Mouse (Mus musculus) kidney, adult 2 months (tissue): ENCODE measurements around the gene Olfr819. TPM values are rescaled to one million over a fixed set of nuclear protein-coding genes. Genes with fewer than 3 reads are reported as not detected.
"Not testable (repeated sequence)": the region's sequence is repeated elsewhere in the genome, so short reads cannot be mapped to it uniquely, and the experiment has no call there.

Experiments
- DNase-seq: peaks from one replicate; pipeline ENCODE4 v3.0.0; 2021
- H3K27ac ChIP-seq: fragments of 200-500 bp; 2 replicates; pipeline ENCODE4 v1.5.1; 2012; ENCODE audit warnings: low read depth, low read length, control low read depth, inconsistent platforms; ENCODE audit not compliant: insufficient read depth
- H3K27me3 ChIP-seq: fragments of 200-500 bp; replicated peaks from 2 replicates; pipeline ENCODE4 v1.6.1; 2012; ENCODE audit warnings: mild to moderate bottlenecking, moderate library complexity, low read length, inconsistent platforms; ENCODE audit not compliant: control insufficient read depth, insufficient read depth
- H3K36me3 ChIP-seq: fragments of 200-500 bp; 2 replicates; pipeline ENCODE4 v1.6.1; 2012; ENCODE audit warnings: mild to moderate bottlenecking, moderate library complexity, low read length, inconsistent platforms; ENCODE audit not compliant: control insufficient read depth, insufficient read depth
- H3K4me1 ChIP-seq: fragments of 200-500 bp; 2 replicates; pipeline ENCODE4 v1.6.1; 2011; ENCODE audit warnings: low read length; ENCODE audit not compliant: control insufficient read depth, insufficient read depth
- H3K4me3 ChIP-seq: fragments of 200-500 bp; 2 replicates; pipeline ENCODE4 v1.5.1; 2011; ENCODE audit warnings: mild to moderate bottlenecking, low read depth, low read length, control low read depth; ENCODE audit not compliant: insufficient read depth
- CTCF ChIP-seq: fragments of 200-500 bp; conservative IDR thresholded peaks from 2 replicates; pipeline ENCODE4 v1.5.1; 2011; ENCODE audit warnings: low read depth, mild to moderate bottlenecking, control low read depth, low read length, moderate library complexity, mixed read lengths; ENCODE audit not compliant: insufficient read depth, insufficient read length
- POLR2A ChIP-seq: fragments of 200-500 bp; IDR thresholded peaks from one replicate; pipeline ENCODE4 v1.6.1; 2011; ENCODE audit warnings: low read depth, low read length, control low read depth
- WGBS: fragments of 180-500 bp; shearing (Covaris S2); methylation state at CpG from one replicate; pipeline ENCODE4 v1.1.7; 2018; 5-methylcytosine and 5-hydroxymethylcytosine counted together
- polyA plus RNA-seq: library from polyadenylated mRNA; depleted of rRNA; stranded (reverse); fragments of >200 nt; gene quantifications from 2 replicates; pipeline ENCODE4 v1.2.3, GENCODE M21; 2012; rRNA removed

Olfr819 gene
- polyA plus RNA-seq, result not detected in 2 replicates

GRCm38 (mm10) chr10:129967166-129967565 is at the start of gene Olfr819:
Gene Olfr819 (minus strand): TSS chr10:129967266.
- DNase-seq, H3K4me1 ChIP-seq, H3K27me3 ChIP-seq, H3K27ac ChIP-seq, H3K36me3 ChIP-seq, H3K4me3 ChIP-seq: not testable (repeated sequence)
- 66% methylated on average over 2 of the region's 2 CpGs for WGBS

DNA sequence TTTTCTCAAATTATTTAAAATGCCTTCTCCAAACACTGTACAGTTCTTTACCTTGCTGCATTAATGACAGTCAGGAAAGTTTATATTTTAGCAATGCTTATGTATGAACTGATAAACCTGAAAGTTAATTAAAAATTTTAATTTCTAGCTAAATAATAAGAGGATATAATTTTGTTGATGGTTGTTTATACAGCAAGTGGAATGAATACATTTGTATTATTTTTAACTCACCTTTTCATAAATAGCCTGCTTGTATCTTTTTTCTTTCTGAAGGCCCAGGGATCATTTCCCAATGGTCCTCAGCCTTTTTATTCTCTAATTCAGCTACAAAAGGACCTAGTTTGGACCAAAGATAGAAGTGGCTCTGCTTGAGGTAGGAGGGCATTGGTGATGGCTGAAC is 45.3 kb upstream of the Olfr819 start, which contains the start of gene Olfr820:
TSS of gene Olfr820 (plus strand) at position 301 of the 400 bp plus-strand sequence.
- TF ChIP-seq CTCF, result no peak
- no peak for TF ChIP-seq POLR2A
- Histone ChIP-seq H3K27ac (no peak within 1 kb of the TSS), H3K4me1 (no peaks in the 10 kb centered on the region), H3K4me3 (no peak within 1 kb of the TSS), H3K27me3 (no peaks in the 10 kb centered on the region), H3K36me3 (no peaks in the 10 kb centered on the region)
- no peak for DNase-seq

DNA sequence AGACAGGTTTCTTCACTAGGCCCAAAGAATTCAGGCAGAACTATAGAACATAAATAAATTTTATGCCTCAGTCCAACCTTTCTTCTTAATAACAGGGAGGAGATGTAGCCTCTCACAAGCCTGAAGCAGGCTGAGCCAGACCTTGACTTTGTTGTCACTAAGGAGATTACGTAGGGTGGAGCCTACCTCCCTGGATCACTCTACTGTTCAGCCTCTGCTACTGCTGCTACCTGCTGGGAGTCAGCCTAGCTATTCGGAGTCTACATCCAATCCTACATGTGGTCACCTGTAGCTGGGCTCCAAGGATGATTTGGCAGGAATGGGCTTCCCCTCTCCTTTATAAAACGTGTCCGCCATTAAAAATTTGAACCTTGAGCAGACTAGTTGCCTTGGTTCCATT is 38.3 kb upstream of the Olfr819 start:
- WGBS, result 89% methylated on average over 4 of the region's 4 CpGs
- not testable (repeated sequence) for H3K4me3 ChIP-seq, H3K27ac ChIP-seq, H3K36me3 ChIP-seq, H3K27me3 ChIP-seq, DNase-seq, H3K4me1 ChIP-seq

- H3K27ac ChIP-seq, H3K27me3 ChIP-seq, H3K4me1 ChIP-seq, DNase-seq, H3K4me3 ChIP-seq, H3K36me3 ChIP-seq: not testable (repeated sequence)
- WGBS, result 86% methylated on average over 4 of the region's 4 CpGs
These were observed 37.0 kb upstream of the Olfr819 start for GRCm38 (mm10) chr10:130004104-130004503.

GRCm38 (mm10) chr10:129984962-129985361 is 17.9 kb upstream of the Olfr819 start, which contains the start of gene Gm10310:
Gene Gm10310 (minus strand): TSS chr10:129985062.
- H3K27ac ChIP-seq, H3K4me3 ChIP-seq, H3K4me1 ChIP-seq, H3K36me3 ChIP-seq, DNase-seq, H3K27me3 ChIP-seq: not testable (repeated sequence)
- no CpG with 5 or more reads among the region's 1 CpGs for WGBS

DNA sequence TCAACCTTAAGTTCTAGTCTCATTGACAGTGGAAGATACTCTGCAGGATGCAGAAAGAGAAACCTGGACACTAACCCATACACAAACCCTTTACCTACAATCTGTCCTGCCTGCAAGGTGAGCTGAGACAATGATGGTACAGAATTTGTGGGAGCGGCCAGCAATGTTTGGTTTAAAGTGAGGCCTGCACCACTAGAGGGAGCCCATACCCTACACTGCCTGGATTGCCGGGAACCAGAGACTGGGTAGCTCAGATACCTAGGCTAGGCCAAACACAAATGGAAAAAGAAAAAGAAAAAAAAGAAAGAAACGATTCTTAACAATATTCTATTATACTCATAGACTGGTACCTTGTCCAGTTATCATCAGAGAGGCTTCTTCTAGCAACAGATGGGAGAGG is 14.8 kb upstream of the Olfr819 start:
- no CpG with 5 or more reads among the region's 3 CpGs for WGBS
- H3K27ac ChIP-seq, H3K4me1 ChIP-seq, H3K36me3 ChIP-seq, DNase-seq, H3K4me3 ChIP-seq, H3K27me3 ChIP-seq: not testable (repeated sequence)

DNA sequence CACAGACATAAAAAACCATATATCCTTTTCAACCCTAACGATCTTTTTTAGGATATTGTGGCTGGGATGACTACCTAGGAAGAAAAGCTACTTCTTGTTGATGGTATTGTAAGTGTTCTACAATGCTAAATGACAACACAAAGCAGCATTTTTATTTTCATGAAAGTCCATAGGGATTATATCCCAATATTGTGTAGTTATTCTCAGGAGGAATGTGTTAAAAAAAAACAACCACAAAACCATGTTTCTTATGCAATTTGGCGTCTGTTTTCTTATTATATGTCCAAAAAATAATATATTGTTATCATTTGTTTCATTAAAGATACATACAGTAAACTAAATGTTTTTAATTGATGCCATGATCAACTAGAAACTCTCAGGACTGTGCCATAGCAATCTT is 9.0 kb upstream of the Olfr819 start, which contains the start of gene Olfr247:
TSS of gene Olfr247 (minus strand) at position 101 of the 400 bp plus-strand sequence.
- H3K27ac ChIP-seq, DNase-seq, H3K4me3 ChIP-seq, H3K27me3 ChIP-seq, H3K36me3 ChIP-seq, H3K4me1 ChIP-seq: not testable (repeated sequence)
- WGBS, result no CpG with 5 or more reads among the region's 2 CpGs

- not testable (repeated sequence) for H3K4me1 ChIP-seq, DNase-seq, H3K27me3 ChIP-seq, H3K27ac ChIP-seq, H3K36me3 ChIP-seq, H3K4me3 ChIP-seq
- no CpG with 5 or more reads among the region's 3 CpGs for WGBS
These were observed 5.9 kb upstream of the Olfr819 start for GRCm38 (mm10) chr10:129972994-129973393.

DNA sequence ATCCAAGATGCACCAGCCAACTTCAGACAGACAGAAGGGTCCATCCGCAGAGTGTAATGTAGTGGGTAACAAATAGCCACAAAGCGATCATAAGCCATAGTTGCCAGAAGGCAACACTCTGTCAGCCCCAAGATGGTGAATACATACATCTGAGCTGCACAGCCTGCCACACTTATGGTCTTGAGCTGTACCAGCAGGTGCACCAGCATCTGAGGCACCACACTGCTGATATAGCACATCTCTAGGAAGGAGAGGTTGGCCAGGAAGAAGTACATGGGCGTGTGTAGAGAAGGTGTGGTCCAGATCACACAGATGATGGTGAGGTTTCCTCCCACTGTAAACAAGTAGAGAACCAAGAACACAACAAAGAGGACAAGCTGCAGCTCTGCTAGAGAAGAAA is 834 bp downstream of the Olfr819 start:
- not testable (repeated sequence) for H3K4me1 ChIP-seq, H3K27me3 ChIP-seq, H3K4me3 ChIP-seq, H3K36me3 ChIP-seq, DNase-seq, H3K27ac ChIP-seq
- 86% methylated on average over 2 of the region's 3 CpGs for WGBS
